Mouse (Mus musculus): Measurements from ENCODE around the gene Dhcr7.

The Dhcr7 gene

GRCm38 (mm10) chr7:143833581-143834190 is 10.7 kb downstream of the Dhcr7 start:
- no peak for DNase-seq (ENCODE audit: low spot score in 2 of 2)

DNA sequence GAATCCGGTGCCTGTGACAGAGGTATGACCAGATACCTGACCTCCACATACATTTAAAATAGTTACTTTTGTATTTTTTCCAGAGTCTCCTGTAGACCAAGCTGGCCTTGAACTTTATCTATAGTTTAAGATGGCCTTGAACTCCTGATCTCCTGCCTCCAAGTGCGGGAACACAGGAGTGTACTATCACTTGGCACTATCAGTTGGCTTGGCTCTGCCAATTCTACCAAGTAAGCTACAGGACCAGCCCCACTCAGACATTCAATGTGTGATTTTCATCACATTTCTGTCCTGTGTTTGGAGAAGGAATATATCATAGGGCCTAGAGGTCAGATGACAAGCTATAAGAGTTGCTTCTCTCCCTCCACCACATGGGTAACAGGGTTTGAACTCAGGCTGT is 11.4 kb downstream of the Dhcr7 start:
- no peak for DNase-seq (ENCODE audit: low spot score in 2 of 2)

GRCm38 (mm10) chr7:143834972-143835371 is 12.0 kb downstream of the Dhcr7 start:
- no peak for DNase-seq (ENCODE audit: low spot score in 2 of 2)

- DNase-seq (ENCODE audit: low spot score in 2 of 2): no peak
These were observed 14.9 kb downstream of the Dhcr7 start for GRCm38 (mm10) chr7:143837705-143838358.

- no peak for DNase-seq (ENCODE audit: low spot score in 2 of 2)
These were observed 17.2 kb downstream of the Dhcr7 start for GRCm38 (mm10) chr7:143840121-143840520.

GRCm38 (mm10) chr7:143841301-143841700 is 18.4 kb downstream of the Dhcr7 start:
- no peak for DNase-seq (ENCODE audit: low spot score in 2 of 2)

- DNase-seq (ENCODE audit: low spot score in 2 of 2): no peak
These were observed 25.3 kb downstream of the Dhcr7 start for GRCm38 (mm10) chr7:143848127-143848767.

- DNase-seq (ENCODE audit: low spot score in 2 of 2): no peak
These were observed 26.0 kb downstream of the Dhcr7 start for GRCm38 (mm10) chr7:143848768-143849482.

DNA sequence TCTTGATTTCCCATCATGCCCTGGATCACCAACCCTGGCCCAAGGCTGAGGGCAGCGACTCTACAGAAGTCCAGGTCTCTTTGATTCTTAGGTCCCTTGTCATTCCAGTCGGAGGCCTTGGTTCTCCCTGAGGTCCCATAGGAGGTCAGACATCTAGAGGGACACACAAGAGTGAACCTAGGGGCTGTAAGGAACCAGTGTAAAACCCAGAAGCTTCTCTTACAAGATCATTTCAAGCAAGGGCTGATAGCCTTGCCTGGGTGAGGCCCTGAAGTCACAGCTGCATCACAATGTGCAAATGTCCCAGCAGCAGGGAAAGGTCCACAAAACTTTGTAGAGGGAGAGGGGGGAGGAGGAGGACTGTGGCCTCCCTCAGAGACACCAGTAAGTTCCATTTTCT is 43.6 kb downstream of the Dhcr7 start, which contains the start of gene Gm498:
TSS of gene Gm498 (plus strand) at position 301 of the 400 bp plus-strand sequence.
- DNase-seq (ENCODE audit: low spot score in 2 of 2): no peak

DNA sequence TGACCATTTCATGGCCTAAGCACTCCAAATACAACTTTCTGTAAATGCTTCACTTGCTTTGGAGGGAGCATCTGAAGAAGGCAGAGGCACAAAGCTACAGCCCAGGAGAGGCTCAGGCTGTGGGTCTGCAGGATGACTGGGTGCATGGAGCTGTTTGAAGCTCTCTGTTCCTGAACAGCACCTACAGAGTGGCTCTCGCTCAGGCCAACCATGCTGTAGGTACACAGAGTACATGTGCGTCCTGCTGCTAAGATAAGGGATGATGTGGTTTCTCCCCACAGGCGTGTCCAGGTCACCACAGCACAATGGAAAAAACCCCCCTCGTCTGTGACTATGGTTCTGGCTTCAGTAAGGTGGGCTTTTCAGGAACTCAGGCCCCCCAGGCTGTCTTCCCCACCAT is 45.9 kb downstream of the Dhcr7 start:
- no peak for DNase-seq (ENCODE audit: low spot score in 2 of 2)

GRCm38 (mm10) chr7:143883717-143884116 is 60.8 kb downstream of the Dhcr7 start:
- no peak for DNase-seq (ENCODE audit: low spot score in 2 of 2)

- DNase-seq (ENCODE audit: low spot score in 2 of 2): peak; percentile 19 to 41
These were observed 68.2 kb downstream of the Dhcr7 start for GRCm38 (mm10) chr7:143891146-143891545.

DNA sequence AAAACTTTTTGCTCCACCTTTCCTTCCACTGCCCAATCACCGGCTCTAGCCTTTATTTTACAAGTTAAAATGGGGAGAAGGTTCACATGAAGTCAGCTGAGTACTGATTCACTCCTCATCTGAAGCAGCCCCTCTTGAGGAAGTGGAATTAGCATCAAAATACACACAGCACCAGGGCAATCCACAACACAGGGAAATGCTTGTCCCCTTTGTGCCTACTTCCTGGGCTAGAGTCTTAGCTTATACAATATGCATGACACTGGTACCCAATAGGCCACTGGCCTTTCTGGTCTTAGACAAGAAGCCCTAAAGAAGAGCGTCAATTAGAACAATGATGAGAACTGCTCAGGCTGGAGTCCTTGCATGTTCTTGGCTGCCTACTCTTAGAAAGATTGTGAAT is 69.4 kb downstream of the Dhcr7 start:
- no peak for DNase-seq (ENCODE audit: low spot score in 2 of 2)

Data from frontal cortex, postnatal 36 days (tissue).